Mouse (Mus musculus) left cerebral cortex, adult 2 months (tissue): ENCODE results near the gene Shoc2. TPM values are rescaled to one million over a fixed set of nuclear protein-coding genes. Genes with fewer than 3 reads are reported as not detected.

Experiments
- DNase-seq, 2 experiments: peaks; one replicate each; pipeline ENCODE4 v3.0.0; 2021 to 2022; ENCODE audit warnings: low spot score in 2 of 2, mixed read lengths in 1 of 2; ENCODE audit errors: extremely low spot score in 1 of 2
- H3K27ac ChIP-seq: fragments of 200-600 bp; 2 replicates; pipeline ENCODE4 v1.8.1; 2022
- H3K4me3 ChIP-seq: fragments of 200-600 bp; 2 replicates; pipeline ENCODE4 v1.8.1; 2022
- CTCF ChIP-seq: fragments of 200-600 bp; IDR thresholded peaks from 2 replicates; pipeline ENCODE4 v1.8.1; 2022; ENCODE audit warnings: antibody characterized with exemption, mild to moderate bottlenecking, moderate library complexity
- intact Hi-C: fragments of 180-260 bp; cut with DNase I; formaldehyde crosslinking; loops from one replicate; pipeline ENCODE4 v1.15.1; 2025
- total RNA-seq, 2 experiments: library from RNA; stranded (reverse); gene quantifications; 2 replicates each; pipeline ENCODE4 v1.2.3; 2021

Shoc2 gene
- total RNA-seq, 2 experiments from 2014 or later: 54.5 to 55.6 TPM

GRCm38 (mm10) chr19:54070521-54070920 is 126.4 kb downstream of the Shoc2 start:
- Histone ChIP-seq H3K27ac (no peak overlapping the region), H3K4me3 (no peak overlapping the region)
- no peak for TF ChIP-seq CTCF
- no peak for DNase-seq
- intact Hi-C loops: no loop called here

DNA sequence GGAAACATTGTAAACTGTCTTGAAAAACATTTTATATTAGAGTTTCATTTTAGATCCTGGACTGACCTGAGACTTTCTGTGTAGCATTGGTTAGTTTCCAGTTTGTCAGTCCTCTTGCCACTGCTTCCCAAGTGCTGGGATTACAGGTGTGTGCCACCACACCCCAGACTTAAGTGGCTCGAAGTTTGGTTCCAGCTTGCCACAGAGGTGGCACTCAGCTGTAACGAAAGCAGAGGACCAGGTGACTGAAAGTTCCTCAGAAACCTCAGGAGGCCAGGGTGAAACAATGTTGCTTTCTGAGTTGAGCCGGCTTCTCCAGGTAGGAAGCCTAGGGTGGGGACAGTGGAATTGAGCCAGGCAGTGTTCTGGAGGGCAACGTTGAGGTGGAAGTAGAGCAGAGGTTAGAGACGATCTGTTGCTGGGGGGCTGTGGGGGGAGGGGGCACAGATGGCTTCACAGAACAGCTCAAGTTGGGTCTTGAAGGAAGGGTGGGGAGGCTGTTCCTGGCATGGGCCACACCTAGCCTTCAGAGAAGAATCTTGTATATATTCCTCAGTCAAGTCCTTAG is 128.2 kb downstream of the Shoc2 start:
- no peak overlapping the region for H3K4me3 ChIP-seq
- no peak for DNase-seq
- intact Hi-C loops: no loop called here
- no peak overlapping the region for H3K27ac ChIP-seq
- no peak for TF ChIP-seq CTCF

- TF ChIP-seq CTCF: no peak
- DNase-seq: no peak
- no peak overlapping the region for H3K27ac ChIP-seq
- intact Hi-C loops: loop anchor here (5.0 kb wide), 1 partner anchor 76 kb away; no protein-coding TSS in a partner anchor
- no peak overlapping the region for H3K4me3 ChIP-seq
These were observed 132.6 kb downstream of the Shoc2 start for GRCm38 (mm10) chr19:54076362-54077349.

DNA sequence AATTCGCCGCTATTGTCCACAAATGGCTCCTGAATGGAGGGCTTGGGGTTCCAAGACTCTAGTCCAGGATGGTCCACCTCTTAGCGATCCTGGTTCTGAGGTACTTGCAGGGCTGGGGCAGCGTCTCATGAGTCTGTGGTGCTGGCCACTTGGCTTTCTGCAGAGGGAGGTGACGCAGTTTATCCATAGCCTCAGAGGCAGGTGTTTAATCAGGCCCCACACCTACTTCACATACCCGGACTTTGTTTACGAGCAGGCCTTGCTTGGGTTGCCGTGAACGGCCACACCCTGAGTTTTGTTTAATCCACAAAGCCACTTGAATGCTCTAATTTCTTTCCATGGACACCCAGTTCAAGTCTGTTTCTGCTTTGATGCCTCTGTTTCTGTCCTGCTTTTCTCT is 137.2 kb downstream of the Shoc2 start:
- no peak for TF ChIP-seq CTCF
- no peak for DNase-seq
- intact Hi-C loops: no loop called here
- Histone ChIP-seq H3K4me3 (no peak overlapping the region), H3K27ac (no peak overlapping the region)

- no peak for TF ChIP-seq CTCF
- H3K27ac ChIP-seq: no peak overlapping the region
- intact Hi-C loops: no loop called here
- no peak overlapping the region for H3K4me3 ChIP-seq
- DNase-seq: no peak
These were observed 137.6 kb downstream of the Shoc2 start for GRCm38 (mm10) chr19:54081716-54082165.

Other genes starting within 250 kb of the Shoc2 start
- gene Pdcd4, start 52.1 kb upstream of the Shoc2 start, total RNA-seq: 100 to 1,000 TPM; 102 to 114 TPM
- 10 to 100 TPM; 55.1 to 57.7 TPM for gene Bbip1, start 321 bp downstream of the Shoc2 start, total RNA-seq
- 10 to 100 TPM; 17.5 to 18.8 TPM for gene Adra2a, start 99.8 kb downstream of the Shoc2 start, total RNA-seq